Mouse (Mus musculus) G1E (cell line): ENCODE measurements at regions not wholly inside any gene's neighbourhood (a gene's known extent, or its start where the extent isn't known, plus 50 kb on each side); places are given as distances from the start of the nearest gene placed in this dataset.
"Not testable (repeated sequence)": the region's sequence is repeated elsewhere in the genome, so short reads cannot be mapped to it uniquely, and the experiment has no call there.

ENCODE experiments used
- ATAC-seq: 2 replicates; pipeline ENCODE4 v1.8.0; 2016; ENCODE audit warnings: mild to moderate bottlenecking; ENCODE audit not compliant: insufficient number of reproducible peaks, poor library complexity, low FRiP score, severe bottlenecking; ENCODE audit errors: extremely low read depth
- DNase-seq: peaks from one replicate; pipeline ENCODE4 v3.0.0; 2012; ENCODE audit warnings: low spot score
- H3K27me3 ChIP-seq: 2 replicates; pipeline ENCODE4 v1.6.1; 2012; ENCODE audit warnings: mild to moderate bottlenecking, low read length, inconsistent platforms; ENCODE audit not compliant: insufficient read depth
- H3K36me3 ChIP-seq: replicated peaks from 2 replicates; pipeline ENCODE3; 2012; ENCODE audit warnings: mild to moderate bottlenecking, inconsistent platforms
- H3K4me1 ChIP-seq: 2 replicates; pipeline ENCODE4 v1.6.1; 2012; ENCODE audit warnings: low read depth, low read length, inconsistent platforms, mixed read lengths; ENCODE audit not compliant: insufficient read depth
- H3K4me3 ChIP-seq: 2 replicates; pipeline ENCODE4 v1.5.1; 2012; ENCODE audit warnings: low read depth, mild to moderate bottlenecking, inconsistent platforms, low read length, moderate library complexity, mixed read lengths
- H3K9me3 ChIP-seq: replicated peaks from 2 replicates; pipeline ENCODE4 v1.6.1; 2012; ENCODE audit warnings: inconsistent platforms
- CTCF ChIP-seq: IDR thresholded peaks from 2 replicates; pipeline ENCODE4 v1.5.1; 2012; ENCODE audit warnings: low read depth, low read length, inconsistent platforms, mixed read lengths
- GATA1 ChIP-seq: IDR thresholded peaks from 2 replicates; pipeline ENCODE4 v1.6.1; 2012; ENCODE audit warnings: borderline replicate concordance, low read length, inconsistent platforms, mixed read lengths
- GATA2 ChIP-seq: IDR thresholded peaks from 2 replicates; pipeline ENCODE4 v1.6.1; 2012; ENCODE audit warnings: low read depth, low read length, inconsistent platforms, borderline replicate concordance
- POLR2AphosphoS5 ChIP-seq: IDR thresholded peaks from 2 replicates; pipeline ENCODE4 v1.6.1; 2012; ENCODE audit warnings: low read depth, low read length, inconsistent platforms; ENCODE audit not compliant: insufficient replicate concordance
- TAL1 ChIP-seq: conservative IDR thresholded peaks from 2 replicates; pipeline ENCODE4 v1.6.1; 2012; ENCODE audit warnings: low read depth, low read length, inconsistent platforms, mixed read lengths

- H3K9me3 ChIP-seq = 0 out of 2 replicates have a peak, but pooled peaks cover 3% of the 10 kb centered on the region
- TF ChIP-seq GATA2 (no peak), POLR2AphosphoS5 (no peak)
- no peak for ATAC-seq
- H3K36me3 ChIP-seq = no peaks in the 10 kb centered on the region
- no peak overlapping the region for H3K4me3 ChIP-seq
- H3K4me1 ChIP-seq = no peaks in the 10 kb centered on the region
- no peak for DNase-seq
- H3K27me3 ChIP-seq = no peaks in the 10 kb centered on the region
Observed at GRCm38 (mm10) chr15:15082577-15083128, 1645.9 kb upstream of the Cdh9 start.

- not testable (repeated sequence) for ATAC-seq, H3K27me3 ChIP-seq, DNase-seq, H3K9me3 ChIP-seq, H3K4me3 ChIP-seq, H3K4me1 ChIP-seq, H3K36me3 ChIP-seq
Observed at GRCm38 (mm10) chr15:15088696-15089095, 1639.9 kb upstream of the Cdh9 start.

- DNase-seq, H3K4me1 ChIP-seq, H3K9me3 ChIP-seq, H3K27me3 ChIP-seq, H3K4me3 ChIP-seq, ATAC-seq, H3K36me3 ChIP-seq: not testable (repeated sequence)
Observed at GRCm38 (mm10) chr15:15089783-15090182, 1638.8 kb upstream of the Cdh9 start.

- Histone ChIP-seq H3K4me1 (peaks cover 2% of the 10 kb centered on the region; the same call in 1 of the 2 replicates), H3K9me3 (no peaks in the 10 kb centered on the region), H3K27me3 (no peaks in the 10 kb centered on the region), H3K4me3 (no peak overlapping the region), H3K36me3 (no peaks in the 10 kb centered on the region)
- no peak for DNase-seq
- TF ChIP-seq CTCF = no peak
- no peak for TF ChIP-seq GATA1
- no peak for TF ChIP-seq POLR2AphosphoS5
- no peak for ATAC-seq
Observed at GRCm38 (mm10) chr15:15091531-15092290, 1636.8 kb upstream of the Cdh9 start.

GRCm38 (mm10) chr15:15097391-15097790 is 1631.2 kb upstream of the Cdh9 start:
- Histone ChIP-seq H3K4me1 (no peaks in the 10 kb centered on the region), H3K4me3 (no peak overlapping the region), H3K9me3 (no peaks in the 10 kb centered on the region), H3K27me3 (no peaks in the 10 kb centered on the region), H3K36me3 (no peaks in the 10 kb centered on the region)
- no peak for ATAC-seq
- TF ChIP-seq GATA2 (no peak), CTCF (no peak), GATA1 (no peak), POLR2AphosphoS5 (no peak), TAL1 (no peak)
- no peak for DNase-seq

GRCm38 (mm10) chr15:15102185-15102584 is 1626.4 kb upstream of the Cdh9 start:
- DNase-seq (no peak), ATAC-seq (peak; percentile 75)
- H3K9me3 ChIP-seq = no peaks in the 10 kb centered on the region
- no peaks in the 10 kb centered on the region for H3K27me3 ChIP-seq
- no peak overlapping the region for H3K4me3 ChIP-seq
- H3K36me3 ChIP-seq = no peaks in the 10 kb centered on the region
- H3K4me1 ChIP-seq = no peaks in the 10 kb centered on the region
- TF ChIP-seq GATA1 = no peak
- no peak for TF ChIP-seq TAL1
- TF ChIP-seq POLR2AphosphoS5 = no peak
- no peak for TF ChIP-seq GATA2
- no peak for TF ChIP-seq CTCF

GRCm38 (mm10) chr15:15120109-15120508 is 1608.4 kb upstream of the Cdh9 start:
- Histone ChIP-seq H3K4me1 (no peaks in the 10 kb centered on the region), H3K36me3 (no peaks in the 10 kb centered on the region), H3K9me3 (no peaks in the 10 kb centered on the region), H3K4me3 (no peak overlapping the region), H3K27me3 (no peaks in the 10 kb centered on the region)
- DNase-seq (no peak), ATAC-seq (no peak)
- TF ChIP-seq TAL1 (no peak), GATA2 (no peak), CTCF (no peak), POLR2AphosphoS5 (no peak), GATA1 (no peak)
